Mouse (Mus musculus) urinary bladder, postnatal 14 days (tissue): ENCODE data around the gene Ccne1.

Experiments used
- DNase-seq: peaks from one replicate; pipeline ENCODE4 v3.0.0; 2021; ENCODE audit warnings: low spot score

The Ccne1 gene

GRCm38 (mm10) chr7:38094353-38094752 is 13.0 kb downstream of the Ccne1 start:
- no peak for DNase-seq

- no peak for DNase-seq
These were observed 14.2 kb downstream of the Ccne1 start for GRCm38 (mm10) chr7:38093101-38093500.

- DNase-seq: no peak
These were observed 17.2 kb downstream of the Ccne1 start for GRCm38 (mm10) chr7:38089930-38090675.

- DNase-seq: no peak
These were observed 18.9 kb downstream of the Ccne1 start for GRCm38 (mm10) chr7:38088456-38088855.

- no peak for DNase-seq
These were observed 19.5 kb downstream of the Ccne1 start for GRCm38 (mm10) chr7:38087856-38088255.

GRCm38 (mm10) chr7:38086401-38086800 is 20.9 kb downstream of the Ccne1 start:
- no peak for DNase-seq

GRCm38 (mm10) chr7:38085573-38086211 is 21.6 kb downstream of the Ccne1 start:
- DNase-seq: peak; percentile 71

- DNase-seq: peak; percentile 100
These were observed 22.4 kb downstream of the Ccne1 start for GRCm38 (mm10) chr7:38084778-38085572.

- no peak for DNase-seq
These were observed 24.4 kb downstream of the Ccne1 start for GRCm38 (mm10) chr7:38082971-38083370.

GRCm38 (mm10) chr7:38077189-38077588 is 30.1 kb downstream of the Ccne1 start:
- peak; percentile 11 for DNase-seq

- DNase-seq: no peak
These were observed 31.8 kb downstream of the Ccne1 start for GRCm38 (mm10) chr7:38075487-38075886.

GRCm38 (mm10) chr7:38074920-38075319 is 32.4 kb downstream of the Ccne1 start:
- DNase-seq: no peak

GRCm38 (mm10) chr7:38074514-38074913 is 32.8 kb downstream of the Ccne1 start:
- no peak for DNase-seq

- DNase-seq: peak; percentile 37
These were observed 33.6 kb downstream of the Ccne1 start for GRCm38 (mm10) chr7:38073782-38074181.

- DNase-seq: no peak
These were observed 36.3 kb downstream of the Ccne1 start for GRCm38 (mm10) chr7:38071065-38071464.

- DNase-seq: no peak
These were observed 36.7 kb downstream of the Ccne1 start for GRCm38 (mm10) chr7:38070663-38071062.

GRCm38 (mm10) chr7:38064431-38064830 is 42.9 kb downstream of the Ccne1 start:
- DNase-seq: no peak

GRCm38 (mm10) chr7:38061060-38061970 is 46.0 kb downstream of the Ccne1 start:
- peak; percentile 88 for DNase-seq

- DNase-seq: no peak
These were observed 47.6 kb downstream of the Ccne1 start for GRCm38 (mm10) chr7:38059636-38060330.

- DNase-seq: no peak
These were observed 48.2 kb downstream of the Ccne1 start for GRCm38 (mm10) chr7:38059096-38059495.

- no peak for DNase-seq
These were observed 51.3 kb downstream of the Ccne1 start for GRCm38 (mm10) chr7:38055996-38056395.
